Mouse (Mus musculus): ENCODE measurements at regions not wholly inside any gene's neighbourhood (a gene's known extent, or its start where the extent isn't known, plus 50 kb on each side); places are given as distances from the start of the nearest gene placed in this dataset.

GRCm38 (mm10) chr13:44468963-44469674, 260.2 kb upstream of the Jarid2 start:
- no peak overlapping the region for H3K9ac ChIP-seq (ENCODE audit: low read length)
- H3K4me2 ChIP-seq (ENCODE audit: low read length) = no peak overlapping the region
- no peak overlapping the region for H3K27ac ChIP-seq (replicated peaks in 1 of 2; ENCODE audit: control insufficient read depth in 1 of 2, insufficient read depth in 1 of 2, low read depth in 2 of 2, low read length in 2 of 2)
- H3K4me1 ChIP-seq (ENCODE audit: control insufficient read depth in 2 of 2, insufficient read depth in 2 of 2, low read length in 2 of 2) = peaks cover 2 to 6% of the 10 kb centered on the region in 2 experiments; a peak in 3 of 4 replicates
- H3K4me3 ChIP-seq (ENCODE audit: control insufficient read depth in 1 of 2, insufficient read depth in 1 of 2, low read depth in 1 of 2, low read length in 2 of 2) = no peak overlapping the region
- no peaks in the 10 kb centered on the region for H3K36me3 ChIP-seq (ENCODE audit: control insufficient read depth, insufficient read depth, low read length)
- H3K27me3 ChIP-seq (ENCODE audit: control insufficient read depth, insufficient read depth, low read length) = no peaks in the 10 kb centered on the region
- 85% methylated on average over 14 of the region's 14 CpGs for WGBS
- ATAC-seq (ENCODE audit: insufficient number of reproducible peaks, insufficient read depth, low FRiP score, low read depth) = no peak
- no peaks in the 10 kb centered on the region for H3K9me3 ChIP-seq (ENCODE audit: control insufficient read depth, low read length)

DNA sequence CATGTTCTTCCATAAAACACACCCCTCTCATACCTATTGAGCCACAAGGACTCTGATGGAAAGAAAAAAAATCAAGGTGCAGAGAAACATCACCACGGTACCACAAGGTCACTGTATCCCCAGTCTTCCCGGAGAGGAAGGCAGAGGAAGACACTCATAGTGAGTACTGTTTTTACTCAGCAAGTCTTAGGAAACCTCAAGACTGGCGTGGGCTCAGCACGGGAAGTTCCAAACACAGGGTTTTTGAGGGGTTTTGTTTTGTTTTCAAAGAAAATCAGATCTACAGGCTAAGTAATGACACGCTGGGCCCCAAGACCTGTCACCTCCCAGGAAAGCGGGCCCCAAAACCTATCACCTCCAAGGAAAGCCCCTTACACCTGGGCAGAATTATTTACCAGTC, 259.6 kb upstream of the Jarid2 start:
- ATAC-seq (ENCODE audit: insufficient number of reproducible peaks, insufficient read depth, low FRiP score, low read depth) = no peak
- 85% methylated on average over 6 of the region's 6 CpGs for WGBS
- Histone ChIP-seq H3K9ac (ENCODE audit: low read length) (no peak overlapping the region), H3K4me1 (ENCODE audit: control insufficient read depth in 2 of 2, insufficient read depth in 2 of 2, low read length in 2 of 2) (peaks cover 2 to 6% of the 10 kb centered on the region in 2 experiments; a peak in 3 of 4 replicates), H3K4me2 (ENCODE audit: low read length) (no peak overlapping the region), H3K36me3 (ENCODE audit: control insufficient read depth, insufficient read depth, low read length) (no peaks in the 10 kb centered on the region), H3K27me3 (ENCODE audit: control insufficient read depth, insufficient read depth, low read length) (no peaks in the 10 kb centered on the region), H3K4me3 (ENCODE audit: control insufficient read depth in 1 of 2, insufficient read depth in 1 of 2, low read depth in 1 of 2, low read length in 2 of 2) (no peak overlapping the region), H3K27ac (replicated peaks in 1 of 2; ENCODE audit: control insufficient read depth in 1 of 2, insufficient read depth in 1 of 2, low read depth in 2 of 2, low read length in 2 of 2) (no peak overlapping the region), H3K9me3 (ENCODE audit: control insufficient read depth, low read length) (no peaks in the 10 kb centered on the region)

DNA sequence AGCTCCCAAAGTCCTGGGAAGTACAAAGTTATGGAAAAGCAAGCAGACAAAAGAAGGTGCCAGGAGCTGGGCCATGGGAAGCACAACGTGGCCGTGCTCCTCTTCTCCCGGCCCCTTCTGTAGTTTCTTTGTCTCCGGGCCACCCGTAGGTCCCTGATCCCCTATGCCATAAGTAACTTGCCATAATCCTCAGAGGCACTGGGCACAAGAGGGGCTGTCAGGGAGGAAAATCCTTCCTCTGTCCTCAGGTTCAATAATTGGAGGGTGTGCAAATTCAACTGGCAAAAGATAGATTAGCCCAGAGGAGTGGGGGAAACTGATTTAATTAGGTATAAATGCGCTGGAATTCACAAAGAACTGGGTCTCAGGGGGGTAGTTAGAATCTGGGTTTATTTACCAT, 256.1 kb upstream of the Jarid2 start:
- Histone ChIP-seq H3K9ac (ENCODE audit: low read length) (no peak overlapping the region), H3K27me3 (ENCODE audit: control insufficient read depth, insufficient read depth, low read length) (no peaks in the 10 kb centered on the region), H3K9me3 (ENCODE audit: control insufficient read depth, low read length) (no peaks in the 10 kb centered on the region), H3K27ac (replicated peaks in 1 of 2; ENCODE audit: control insufficient read depth in 1 of 2, insufficient read depth in 1 of 2, low read depth in 2 of 2, low read length in 2 of 2) (no peak overlapping the region), H3K4me3 (ENCODE audit: control insufficient read depth in 1 of 2, insufficient read depth in 1 of 2, low read depth in 1 of 2, low read length in 2 of 2) (no peak overlapping the region), H3K4me2 (ENCODE audit: low read length) (no peak overlapping the region), H3K4me1 (ENCODE audit: control insufficient read depth in 2 of 2, insufficient read depth in 2 of 2, low read length in 2 of 2) (peaks cover 0 to 4% of the 10 kb centered on the region in 2 experiments; a peak in 1 of 4 replicates), H3K36me3 (ENCODE audit: control insufficient read depth, insufficient read depth, low read length) (no peaks in the 10 kb centered on the region)
- ATAC-seq (ENCODE audit: insufficient number of reproducible peaks, insufficient read depth, low FRiP score, low read depth) = no peak
- WGBS = 63% methylated on average over 6 of the region's 6 CpGs

DNA sequence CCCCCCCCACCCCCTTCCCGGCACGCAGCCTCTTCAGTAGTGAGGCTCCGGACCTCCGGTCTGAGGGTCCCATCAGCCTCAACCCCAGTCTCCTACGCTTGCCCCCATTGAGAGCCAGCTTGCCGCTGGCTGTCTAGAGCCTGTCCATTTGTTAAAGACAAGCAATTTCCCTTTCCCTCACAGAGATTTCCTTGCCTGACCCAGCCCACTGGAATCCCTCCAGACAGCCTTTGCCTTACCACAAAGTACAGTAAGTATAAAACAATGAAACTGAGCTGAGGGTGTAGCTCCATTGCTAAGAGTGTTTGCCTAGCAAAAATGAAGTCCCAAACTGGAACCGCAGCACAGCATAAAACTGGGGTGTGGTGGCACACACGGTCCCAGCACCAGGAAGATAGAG, 252.4 kb upstream of the Jarid2 start:
- no peak for ATAC-seq (ENCODE audit: insufficient number of reproducible peaks, insufficient read depth, low FRiP score, low read depth)
- Histone ChIP-seq H3K9ac (ENCODE audit: low read length) (no peak overlapping the region), H3K36me3 (ENCODE audit: control insufficient read depth, insufficient read depth, low read length) (no peaks in the 10 kb centered on the region), H3K27me3 (ENCODE audit: control insufficient read depth, insufficient read depth, low read length) (no peaks in the 10 kb centered on the region), H3K4me1 (ENCODE audit: control insufficient read depth in 2 of 2, insufficient read depth in 2 of 2, low read length in 2 of 2) (peaks cover 0 to 4% of the 10 kb centered on the region in 2 experiments; a peak in 1 of 4 replicates), H3K4me3 (ENCODE audit: control insufficient read depth in 1 of 2, insufficient read depth in 1 of 2, low read depth in 1 of 2, low read length in 2 of 2) (no peak overlapping the region), H3K27ac (replicated peaks in 1 of 2; ENCODE audit: control insufficient read depth in 1 of 2, insufficient read depth in 1 of 2, low read depth in 2 of 2, low read length in 2 of 2) (peak overlapping the region; percentile 29 to 44; a peak in 3 of 4 replicates), H3K9me3 (ENCODE audit: control insufficient read depth, low read length) (no peaks in the 10 kb centered on the region), H3K4me2 (ENCODE audit: low read length) (peak overlapping the region; percentile 25; the same call in 1 of the 2 replicates)
- 60% methylated on average over 8 of the region's 8 CpGs for WGBS

DNA sequence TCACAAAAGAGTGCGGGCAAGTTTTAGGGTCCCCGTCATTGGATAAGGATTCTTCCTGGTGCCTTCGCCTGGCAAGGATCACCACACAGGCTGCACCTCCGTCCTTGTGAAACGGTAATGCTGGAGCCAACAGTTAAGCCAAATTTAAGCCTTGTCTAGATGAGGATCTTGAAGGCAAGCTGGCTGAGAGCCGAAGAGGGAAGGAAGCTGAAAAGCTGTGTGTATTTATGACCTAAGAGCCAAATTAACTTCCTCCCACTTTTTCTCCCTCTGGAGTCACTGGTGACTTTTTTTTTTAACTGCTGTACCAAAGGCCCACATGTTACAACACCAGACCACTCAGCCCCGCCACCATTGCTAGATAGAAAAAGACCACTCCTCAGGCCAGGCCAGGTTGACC, 249.1 kb upstream of the Jarid2 start:
- WGBS = 82% methylated on average over 7 of the region's 7 CpGs
- no peaks in the 10 kb centered on the region for H3K36me3 ChIP-seq (ENCODE audit: control insufficient read depth, insufficient read depth, low read length)

GRCm38 (mm10) chr13:44482661-44483060, 246.6 kb upstream of the Jarid2 start:
- 72% methylated on average over 7 of the region's 7 CpGs for WGBS
- H3K27ac ChIP-seq (replicated peaks in 1 of 2; ENCODE audit: control insufficient read depth in 1 of 2, insufficient read depth in 1 of 2, low read depth in 2 of 2, low read length in 2 of 2) = no peak overlapping the region
- peaks cover 0 to 2% of the 10 kb centered on the region in 2 experiments; a peak in 1 of 4 replicates for H3K4me1 ChIP-seq (ENCODE audit: control insufficient read depth in 2 of 2, insufficient read depth in 2 of 2, low read length in 2 of 2)
- H3K4me2 ChIP-seq (ENCODE audit: low read length) = no peak overlapping the region
- no peak overlapping the region for H3K9ac ChIP-seq (ENCODE audit: low read length)
- H3K4me3 ChIP-seq (ENCODE audit: control insufficient read depth in 1 of 2, insufficient read depth in 1 of 2, low read depth in 1 of 2, low read length in 2 of 2) = no peak overlapping the region
- no peaks in the 10 kb centered on the region for H3K27me3 ChIP-seq (ENCODE audit: control insufficient read depth, insufficient read depth, low read length)
- no peaks in the 10 kb centered on the region for H3K9me3 ChIP-seq (ENCODE audit: control insufficient read depth, low read length)
- no peaks in the 10 kb centered on the region for H3K36me3 ChIP-seq (ENCODE audit: control insufficient read depth, insufficient read depth, low read length)
- no peak for ATAC-seq (ENCODE audit: insufficient number of reproducible peaks, insufficient read depth, low FRiP score, low read depth)

More for the DNA sequence above, 249.1 kb upstream of the Jarid2 start:
- no peak for ATAC-seq (ENCODE audit: insufficient number of reproducible peaks, insufficient read depth, low FRiP score, low read depth)
- H3K9me3 ChIP-seq (ENCODE audit: control insufficient read depth, low read length) = no peaks in the 10 kb centered on the region
- no peak overlapping the region for H3K4me2 ChIP-seq (ENCODE audit: low read length)
- no peaks in the 10 kb centered on the region for H3K27me3 ChIP-seq (ENCODE audit: control insufficient read depth, insufficient read depth, low read length)
- H3K4me3 ChIP-seq (ENCODE audit: control insufficient read depth in 1 of 2, insufficient read depth in 1 of 2, low read depth in 1 of 2, low read length in 2 of 2) = no peak overlapping the region
- peaks cover 0 to 6% of the 10 kb centered on the region in 2 experiments; a peak in 1 of 4 replicates for H3K4me1 ChIP-seq (ENCODE audit: control insufficient read depth in 2 of 2, insufficient read depth in 2 of 2, low read length in 2 of 2)
- H3K9ac ChIP-seq (ENCODE audit: low read length) = no peak overlapping the region
- H3K27ac ChIP-seq (replicated peaks in 1 of 2; ENCODE audit: control insufficient read depth in 1 of 2, insufficient read depth in 1 of 2, low read depth in 2 of 2, low read length in 2 of 2) = no peak overlapping the region

DNA sequence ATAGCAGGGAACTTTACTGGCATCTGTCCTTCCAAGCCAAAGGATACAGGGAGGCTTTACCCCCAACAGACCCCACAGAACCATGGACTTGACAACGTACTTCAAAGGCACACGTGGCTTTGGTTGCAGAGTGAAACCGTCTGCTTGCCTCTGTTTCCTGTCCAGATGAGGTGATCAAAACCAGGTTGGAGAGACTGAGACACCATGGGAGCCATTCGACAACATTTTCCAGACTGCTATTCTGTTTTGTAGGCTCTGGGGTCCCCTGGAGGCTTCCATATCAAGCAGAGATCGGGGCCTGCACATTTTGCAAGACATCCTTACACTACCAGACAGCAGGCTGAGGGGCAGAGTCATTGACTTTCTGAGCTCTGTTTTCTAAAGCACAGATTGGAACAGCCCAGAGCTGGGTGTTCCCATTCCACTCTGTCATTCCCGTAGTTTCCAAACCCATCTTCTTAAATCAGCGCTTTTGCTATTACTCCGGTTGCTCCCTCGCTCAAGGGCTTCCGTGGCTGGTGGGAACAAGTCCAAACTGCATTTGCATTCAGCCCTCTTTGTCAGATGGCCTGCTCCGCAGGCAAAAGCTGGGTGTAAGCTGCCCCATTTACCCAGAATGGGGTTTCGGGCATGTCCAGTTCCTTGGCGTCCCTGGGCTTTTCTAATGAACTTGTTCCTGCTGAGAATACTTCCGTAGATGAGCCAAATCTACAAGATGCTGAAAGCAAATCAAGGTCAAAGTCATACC, 244.5 kb upstream of the Jarid2 start:
- WGBS = 68% methylated on average over 14 of the region's 14 CpGs
- ATAC-seq (ENCODE audit: insufficient number of reproducible peaks, insufficient read depth, low FRiP score, low read depth) = no peak

More for the DNA sequence above, 244.5 kb upstream of the Jarid2 start:
- H3K4me1 ChIP-seq (ENCODE audit: control insufficient read depth in 2 of 2, insufficient read depth in 2 of 2, low read length in 2 of 2) = peaks cover 0 to 2% of the 10 kb centered on the region in 2 experiments; a peak in 1 of 4 replicates
- no peak overlapping the region for H3K9ac ChIP-seq (ENCODE audit: low read length)
- H3K9me3 ChIP-seq (ENCODE audit: control insufficient read depth, low read length) = no peaks in the 10 kb centered on the region
- no peak overlapping the region for H3K4me2 ChIP-seq (ENCODE audit: low read length)
- H3K27me3 ChIP-seq (ENCODE audit: control insufficient read depth, insufficient read depth, low read length) = no peaks in the 10 kb centered on the region
- no peak overlapping the region for H3K4me3 ChIP-seq (ENCODE audit: control insufficient read depth in 1 of 2, insufficient read depth in 1 of 2, low read depth in 1 of 2, low read length in 2 of 2)
- H3K36me3 ChIP-seq (ENCODE audit: control insufficient read depth, insufficient read depth, low read length) = no peaks in the 10 kb centered on the region
- no peak overlapping the region for H3K27ac ChIP-seq (replicated peaks in 1 of 2; ENCODE audit: control insufficient read depth in 1 of 2, insufficient read depth in 1 of 2, low read depth in 2 of 2, low read length in 2 of 2)
